Mouse (Mus musculus): ENCODE results near the gene Rheb. TPM values are rescaled to one million over a fixed set of nuclear protein-coding genes. Genes with fewer than 3 reads are reported as not detected.
A peak's percentile ranks its signal among the peaks of the same experiment; 100 is the strongest.
"Not testable (repeated sequence)": the region's sequence is repeated elsewhere in the genome, so short reads cannot be mapped to it uniquely, and the experiment has no call there.

Gene Rheb
- polyA plus RNA-seq, 1 experiment, result 10.8 TPM

- Histone ChIP-seq H3K27ac (ENCODE audit: control insufficient read depth, insufficient read depth, low read depth, low read length) (no peak overlapping the region), H3K4me3 (ENCODE audit: control insufficient read depth, low read depth, low read length) (no peak overlapping the region), H3K27me3 (ENCODE audit: control insufficient read depth, insufficient read depth, low read length) (no peaks in the 10 kb centered on the region), H3K36me3 (ENCODE audit: control insufficient read depth, insufficient read depth, low read length) (no peaks in the 10 kb centered on the region), H3K4me1 (ENCODE audit: control insufficient read depth, insufficient read depth, low read length) (peaks cover 9% of the 10 kb centered on the region)
- TF ChIP-seq POLR2A (IDR thresholded peaks at IDR 0.05; ENCODE audit: control insufficient read depth, low read depth, low read length) (no peak), CTCF (IDR thresholded peaks at IDR 0.05; ENCODE audit: control insufficient read depth, insufficient read depth, insufficient replicate concordance, low read depth, low read length) (no peak)
Measured at GRCm38 (mm10) chr5:24782957-24783356, 59.5 kb downstream of the Rheb start.

GRCm38 (mm10) chr5:24781048-24781447, 61.4 kb downstream of the Rheb start:
- Histone ChIP-seq H3K4me1 (ENCODE audit: control insufficient read depth, insufficient read depth, low read length) (peaks cover 9% of the 10 kb centered on the region), H3K4me3 (ENCODE audit: control insufficient read depth, low read depth, low read length) (no peak overlapping the region), H3K36me3 (ENCODE audit: control insufficient read depth, insufficient read depth, low read length) (no peaks in the 10 kb centered on the region), H3K27ac (ENCODE audit: control insufficient read depth, insufficient read depth, low read depth, low read length) (no peak overlapping the region), H3K27me3 (ENCODE audit: control insufficient read depth, insufficient read depth, low read length) (no peaks in the 10 kb centered on the region)
- no peak for TF ChIP-seq CTCF (IDR thresholded peaks at IDR 0.05; ENCODE audit: control insufficient read depth, insufficient read depth, insufficient replicate concordance, low read depth, low read length)
- no peak for TF ChIP-seq POLR2A (IDR thresholded peaks at IDR 0.05; ENCODE audit: control insufficient read depth, low read depth, low read length)

GRCm38 (mm10) chr5:24779881-24780512, 62.4 kb downstream of the Rheb start:
- H3K36me3 ChIP-seq (ENCODE audit: control insufficient read depth, insufficient read depth, low read length), result no peaks in the 10 kb centered on the region
- H3K27me3 ChIP-seq (ENCODE audit: control insufficient read depth, insufficient read depth, low read length), result no peaks in the 10 kb centered on the region
- peaks cover 9% of the 10 kb centered on the region for H3K4me1 ChIP-seq (ENCODE audit: control insufficient read depth, insufficient read depth, low read length)
- peak; percentile 27; the same call in 1 of the 2 replicates for TF ChIP-seq CTCF (IDR thresholded peaks at IDR 0.05; ENCODE audit: control insufficient read depth, insufficient read depth, insufficient replicate concordance, low read depth, low read length)
- no peak for TF ChIP-seq POLR2A (IDR thresholded peaks at IDR 0.05; ENCODE audit: control insufficient read depth, low read depth, low read length)
- H3K27ac ChIP-seq (ENCODE audit: control insufficient read depth, insufficient read depth, low read depth, low read length), result no peak overlapping the region
- H3K4me3 ChIP-seq (ENCODE audit: control insufficient read depth, low read depth, low read length), result no peak overlapping the region

GRCm38 (mm10) chr5:24779321-24779720, 63.1 kb downstream of the Rheb start:
- no peak overlapping the region for H3K27ac ChIP-seq (ENCODE audit: control insufficient read depth, insufficient read depth, low read depth, low read length)
- no peak overlapping the region for H3K4me3 ChIP-seq (ENCODE audit: control insufficient read depth, low read depth, low read length)
- H3K4me1 ChIP-seq (ENCODE audit: control insufficient read depth, insufficient read depth, low read length), result peaks cover 9% of the 10 kb centered on the region
- no peak for TF ChIP-seq POLR2A (IDR thresholded peaks at IDR 0.05; ENCODE audit: control insufficient read depth, low read depth, low read length)
- no peak for TF ChIP-seq CTCF (IDR thresholded peaks at IDR 0.05; ENCODE audit: control insufficient read depth, insufficient read depth, insufficient replicate concordance, low read depth, low read length)
- no peaks in the 10 kb centered on the region for H3K36me3 ChIP-seq (ENCODE audit: control insufficient read depth, insufficient read depth, low read length)
- H3K27me3 ChIP-seq (ENCODE audit: control insufficient read depth, insufficient read depth, low read length), result no peaks in the 10 kb centered on the region

- H3K27me3 ChIP-seq (ENCODE audit: control insufficient read depth, insufficient read depth, low read length), result no peaks in the 10 kb centered on the region
- TF ChIP-seq CTCF (IDR thresholded peaks at IDR 0.05; ENCODE audit: control insufficient read depth, insufficient read depth, insufficient replicate concordance, low read depth, low read length), result no peak
- TF ChIP-seq POLR2A (IDR thresholded peaks at IDR 0.05; ENCODE audit: control insufficient read depth, low read depth, low read length), result no peak
- peaks cover 9% of the 10 kb centered on the region for H3K4me1 ChIP-seq (ENCODE audit: control insufficient read depth, insufficient read depth, low read length)
- H3K36me3 ChIP-seq (ENCODE audit: control insufficient read depth, insufficient read depth, low read length), result no peaks in the 10 kb centered on the region
- no peak overlapping the region for H3K4me3 ChIP-seq (ENCODE audit: control insufficient read depth, low read depth, low read length)
- H3K27ac ChIP-seq (ENCODE audit: control insufficient read depth, insufficient read depth, low read depth, low read length), result no peak overlapping the region
Measured at GRCm38 (mm10) chr5:24778843-24779140, 63.6 kb downstream of the Rheb start.

- no peaks in the 10 kb centered on the region for H3K27me3 ChIP-seq (ENCODE audit: control insufficient read depth, insufficient read depth, low read length)
- H3K36me3 ChIP-seq (ENCODE audit: control insufficient read depth, insufficient read depth, low read length), result no peaks in the 10 kb centered on the region
- H3K27ac ChIP-seq (ENCODE audit: control insufficient read depth, insufficient read depth, low read depth, low read length), result no peak overlapping the region
- TF ChIP-seq POLR2A (IDR thresholded peaks at IDR 0.05; ENCODE audit: control insufficient read depth, low read depth, low read length) (no peak), CTCF (IDR thresholded peaks at IDR 0.05; ENCODE audit: control insufficient read depth, insufficient read depth, insufficient replicate concordance, low read depth, low read length) (no peak)
- no peak overlapping the region for H3K4me3 ChIP-seq (ENCODE audit: control insufficient read depth, low read depth, low read length)
- peaks cover 9% of the 10 kb centered on the region for H3K4me1 ChIP-seq (ENCODE audit: control insufficient read depth, insufficient read depth, low read length)
Measured at GRCm38 (mm10) chr5:24778082-24778842, 64.2 kb downstream of the Rheb start.

GRCm38 (mm10) chr5:24776681-24777080, 65.7 kb downstream of the Rheb start:
- no peaks in the 10 kb centered on the region for H3K36me3 ChIP-seq (ENCODE audit: control insufficient read depth, insufficient read depth, low read length)
- H3K27me3 ChIP-seq (ENCODE audit: control insufficient read depth, insufficient read depth, low read length), result no peaks in the 10 kb centered on the region
- H3K27ac ChIP-seq (ENCODE audit: control insufficient read depth, insufficient read depth, low read depth, low read length), result no peak overlapping the region
- TF ChIP-seq CTCF (IDR thresholded peaks at IDR 0.05; ENCODE audit: control insufficient read depth, insufficient read depth, insufficient replicate concordance, low read depth, low read length) (peak; percentile 62; the same call in 1 of the 2 replicates), POLR2A (IDR thresholded peaks at IDR 0.05; ENCODE audit: control insufficient read depth, low read depth, low read length) (no peak)
- no peak overlapping the region for H3K4me3 ChIP-seq (ENCODE audit: control insufficient read depth, low read depth, low read length)
- peaks cover 9% of the 10 kb centered on the region for H3K4me1 ChIP-seq (ENCODE audit: control insufficient read depth, insufficient read depth, low read length)

GRCm38 (mm10) chr5:24774549-24774948, 67.9 kb downstream of the Rheb start:
- H3K4me1 ChIP-seq (ENCODE audit: control insufficient read depth, insufficient read depth, low read length); H3K27me3 ChIP-seq (ENCODE audit: control insufficient read depth, insufficient read depth, low read length); H3K36me3 ChIP-seq (ENCODE audit: control insufficient read depth, insufficient read depth, low read length); H3K4me3 ChIP-seq (ENCODE audit: control insufficient read depth, low read depth, low read length); H3K27ac ChIP-seq (ENCODE audit: control insufficient read depth, insufficient read depth, low read depth, low read length): not testable (repeated sequence)
